Mouse (Mus musculus) CD4-positive, CD25-positive, alpha-beta regulatory T cell, adult 4 months (primary cell): ENCODE measurements at regions not wholly inside any gene's neighbourhood (a gene's known extent, or its start where the extent isn't known, plus 50 kb on each side); places are given as distances from the start of the nearest gene placed in this dataset.

Source experiments
- ATAC-seq: one replicate; pipeline ENCODE4 v1.8.0; 2017

DNA sequence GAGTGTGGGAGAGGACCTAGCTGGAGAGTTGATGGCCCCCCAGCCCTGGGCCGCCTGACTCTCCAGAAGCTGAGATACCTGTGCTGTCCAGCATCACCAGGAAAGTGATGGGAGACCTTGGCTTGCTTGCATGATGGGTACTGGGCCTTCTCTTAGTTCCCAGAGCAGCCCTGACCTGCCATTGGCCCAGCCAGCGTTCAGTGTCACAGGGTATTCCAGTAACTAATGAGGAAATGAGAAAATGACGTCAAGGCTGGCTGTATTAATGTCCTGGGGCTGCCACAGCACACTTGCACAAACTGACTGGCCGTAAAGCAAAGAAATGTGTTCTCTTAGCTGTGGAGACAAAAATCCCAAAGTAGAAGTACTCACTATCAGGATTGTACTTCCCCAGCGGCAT, 307.5 kb downstream of the Tbc1d1 start:
- no peak for ATAC-seq

DNA sequence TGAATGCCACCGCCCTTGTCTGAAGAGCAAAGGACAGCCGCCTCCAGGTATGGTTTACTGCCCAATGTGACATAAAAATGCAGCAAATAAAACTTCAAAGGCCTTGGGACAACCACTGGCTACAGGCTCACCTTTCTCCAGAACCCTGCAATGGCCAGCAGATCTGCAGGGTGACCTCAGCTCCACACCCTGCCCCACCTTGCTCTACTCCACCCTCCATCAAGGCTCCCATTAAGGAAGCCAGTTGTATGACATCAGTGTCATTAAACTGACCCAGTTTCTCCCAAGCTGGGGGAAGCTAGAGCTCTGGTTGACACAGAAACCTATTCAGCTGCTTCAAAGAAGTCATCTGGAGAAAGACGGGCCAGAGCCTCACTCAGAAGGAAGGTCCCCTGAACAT, 310.2 kb downstream of the Tbc1d1 start:
- no peak for ATAC-seq

DNA sequence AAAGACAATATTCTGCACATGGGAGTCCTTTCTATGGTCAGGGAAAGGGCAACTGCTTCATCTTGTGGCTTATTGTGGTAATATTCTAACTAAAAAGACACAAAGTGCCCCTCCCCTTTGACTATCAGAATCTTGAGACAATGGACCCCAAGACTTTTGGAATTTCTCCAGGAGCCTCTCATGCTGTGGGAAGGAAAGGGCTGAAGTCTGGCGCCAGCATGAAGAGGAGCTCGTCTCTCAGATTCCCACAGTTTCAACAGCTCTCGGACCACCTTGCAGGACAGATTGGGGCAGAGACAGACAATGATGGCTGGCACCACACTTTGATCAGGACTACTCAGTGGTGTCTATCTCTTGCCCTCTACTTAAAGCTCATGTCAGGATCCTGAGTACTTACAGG, 311.8 kb downstream of the Tbc1d1 start:
- no peak for ATAC-seq

DNA sequence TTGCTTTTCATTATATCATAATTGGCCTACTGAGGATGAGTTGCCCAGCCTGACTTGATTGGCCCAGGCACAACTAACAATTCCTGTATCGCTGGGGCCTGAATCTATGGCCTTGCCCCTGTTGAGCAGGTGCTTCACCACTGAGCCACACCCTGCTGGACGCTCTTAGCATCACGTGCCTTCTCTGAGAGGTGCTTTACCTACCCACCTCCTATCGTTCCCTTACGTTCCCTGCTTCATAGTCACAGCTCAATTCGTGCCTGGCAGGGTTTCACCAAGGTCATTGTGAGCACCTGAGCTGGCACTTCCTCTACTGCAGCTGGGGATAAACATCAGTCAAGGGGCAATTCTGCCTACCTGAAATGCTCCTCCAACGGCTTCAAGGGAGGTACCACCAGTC, 312.2 kb downstream of the Tbc1d1 start:
- no peak for ATAC-seq

DNA sequence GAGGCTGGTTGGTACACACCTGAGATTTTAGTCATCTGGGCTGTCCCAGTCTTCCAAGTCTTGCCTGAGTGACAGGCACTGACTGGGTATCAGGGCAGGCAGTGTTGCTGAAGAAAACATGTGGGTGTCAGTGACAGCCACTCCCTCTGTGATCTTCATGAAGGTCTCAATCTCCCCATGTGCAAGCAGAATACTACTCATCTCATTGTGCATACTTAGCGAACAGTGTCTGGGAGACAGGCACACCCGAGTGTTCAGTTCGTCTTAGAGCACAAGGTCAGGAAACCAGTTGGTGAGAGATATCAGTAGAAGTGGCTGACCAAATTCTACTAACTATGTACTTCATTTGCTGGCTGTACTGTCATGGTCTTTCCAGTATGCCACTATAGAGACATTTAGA, 315.9 kb downstream of the Tbc1d1 start:
- peak; percentile 34 for ATAC-seq

DNA sequence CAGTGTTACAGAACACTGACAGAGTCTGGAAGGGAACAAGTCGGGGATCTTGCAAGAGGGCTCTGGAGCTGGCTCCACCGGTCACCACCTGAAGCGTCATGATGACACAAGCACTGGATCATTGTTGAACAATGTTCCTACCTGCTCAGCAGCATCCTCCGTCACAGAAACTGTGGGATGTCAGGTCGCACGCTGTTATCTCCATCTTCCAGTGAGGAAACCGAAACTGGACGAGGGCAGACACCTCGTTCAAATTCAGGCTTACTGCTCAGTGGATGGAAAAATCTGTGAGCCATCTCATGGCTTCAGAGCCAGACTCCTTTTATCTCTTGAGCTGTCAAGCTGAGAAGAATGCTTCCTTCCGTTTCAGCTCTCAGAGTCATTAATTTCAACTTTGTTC, 316.3 kb downstream of the Tbc1d1 start:
- peak; percentile 84 for ATAC-seq

DNA sequence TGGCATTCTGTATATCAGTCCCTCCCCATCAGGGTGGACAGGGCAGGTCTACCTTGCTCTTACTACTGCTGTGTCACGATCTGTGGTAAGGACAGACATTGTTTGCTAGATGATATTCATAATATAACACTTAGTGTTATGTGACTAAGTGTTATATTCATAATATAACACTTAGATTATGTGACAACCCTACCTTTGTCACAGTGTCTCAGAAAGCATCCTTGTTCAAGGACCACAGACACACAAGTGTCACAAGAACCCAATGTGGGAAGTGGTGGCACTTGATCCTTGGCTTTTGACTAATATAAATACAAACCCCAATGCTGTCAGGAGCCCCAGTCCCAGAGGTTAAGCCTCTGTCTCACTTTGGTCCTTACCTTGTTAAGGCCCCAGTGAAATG, 318.8 kb downstream of the Tbc1d1 start:
- ATAC-seq, result no peak

DNA sequence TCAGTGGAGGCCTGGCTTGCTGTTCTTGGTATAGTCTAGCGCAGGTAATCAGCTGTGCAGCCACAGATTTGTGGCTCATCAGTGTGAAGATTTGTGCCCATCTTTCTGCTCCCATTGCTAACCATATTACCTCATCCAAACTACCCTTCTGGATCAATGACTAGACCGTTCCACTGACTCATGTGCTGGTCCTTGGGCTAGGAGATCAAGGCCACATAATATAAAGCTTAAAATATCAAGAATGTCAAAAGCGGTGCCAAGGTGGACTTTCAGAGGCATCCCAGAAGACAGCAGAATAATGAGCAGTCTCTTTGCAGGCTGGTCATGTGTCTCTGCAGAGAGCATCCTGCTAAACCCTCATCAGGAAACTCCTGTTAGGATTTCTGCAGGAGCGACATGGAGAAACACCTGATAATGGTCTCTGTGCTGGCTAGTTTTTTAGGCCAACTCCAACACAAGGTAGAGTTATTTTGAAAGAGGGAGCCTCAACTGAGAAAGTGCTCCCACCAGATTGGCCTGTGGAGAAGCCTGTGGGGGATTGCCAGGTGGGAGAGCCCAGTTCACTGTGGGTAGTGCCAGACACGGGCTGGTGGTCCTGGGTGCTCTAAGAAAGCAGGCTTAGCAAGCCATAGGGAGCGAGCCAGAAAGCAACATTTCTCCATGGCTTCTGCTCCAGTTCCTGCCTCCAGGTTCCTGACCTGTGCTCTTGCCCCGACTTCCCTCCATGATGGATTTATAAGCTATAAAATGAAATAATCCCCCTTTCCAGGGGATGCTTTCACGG, 319.8 kb downstream of the Tbc1d1 start:
- ATAC-seq, result no peak

DNA sequence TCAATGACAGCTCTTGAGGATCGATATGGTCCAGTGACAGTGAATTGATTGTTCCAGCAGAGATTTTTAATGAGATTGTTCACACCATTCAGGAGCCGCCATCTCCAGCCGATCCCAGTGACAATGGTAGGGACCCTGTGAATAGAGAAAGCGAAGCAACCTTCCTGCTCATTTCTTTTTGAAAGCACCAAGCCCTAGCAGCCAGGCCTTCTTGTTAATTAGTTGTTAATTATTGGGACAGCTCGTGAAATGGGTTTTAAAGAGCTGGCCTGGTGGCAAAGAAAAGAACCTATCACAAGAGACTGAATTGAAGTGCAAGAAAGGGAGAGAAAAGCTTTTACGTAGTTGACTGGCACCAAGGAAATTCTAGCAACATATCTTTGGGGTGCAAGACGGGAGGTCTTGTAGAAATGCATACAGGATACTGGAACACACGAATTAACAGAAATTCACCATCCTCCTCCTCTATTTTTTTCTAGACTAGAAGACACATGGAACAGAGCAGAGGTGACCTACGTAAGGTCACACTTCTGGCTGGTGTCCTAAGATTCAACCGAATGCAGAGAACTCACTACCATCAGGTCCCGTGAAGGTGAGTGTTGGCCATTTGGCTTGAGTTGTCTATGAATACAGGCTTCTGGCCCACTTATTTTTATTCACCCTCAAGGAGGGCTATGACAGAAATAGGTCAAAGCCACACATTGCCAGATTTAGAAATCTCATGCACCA, 320.7 kb downstream of the Tbc1d1 start:
- ATAC-seq, result no peak

DNA sequence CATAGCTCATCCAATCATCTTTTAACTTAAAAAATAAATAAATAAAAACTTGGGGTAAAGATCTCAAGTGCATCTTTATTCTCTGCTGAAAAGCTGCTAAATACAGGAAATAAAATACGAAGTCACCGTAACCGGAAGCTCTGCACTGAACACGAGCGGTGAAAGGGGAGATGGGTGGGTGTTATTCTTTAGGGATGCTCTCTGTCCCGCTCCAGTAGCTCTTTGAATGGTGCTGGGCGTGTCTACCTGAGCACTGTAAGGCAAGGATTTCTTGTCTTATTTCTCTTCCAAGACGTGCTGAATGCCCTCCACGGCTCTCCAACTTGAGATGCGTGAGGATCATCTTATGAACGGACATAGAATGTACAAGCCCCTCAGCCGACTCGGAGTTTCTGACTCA, 322.0 kb downstream of the Tbc1d1 start:
- peak; percentile 36 for ATAC-seq

DNA sequence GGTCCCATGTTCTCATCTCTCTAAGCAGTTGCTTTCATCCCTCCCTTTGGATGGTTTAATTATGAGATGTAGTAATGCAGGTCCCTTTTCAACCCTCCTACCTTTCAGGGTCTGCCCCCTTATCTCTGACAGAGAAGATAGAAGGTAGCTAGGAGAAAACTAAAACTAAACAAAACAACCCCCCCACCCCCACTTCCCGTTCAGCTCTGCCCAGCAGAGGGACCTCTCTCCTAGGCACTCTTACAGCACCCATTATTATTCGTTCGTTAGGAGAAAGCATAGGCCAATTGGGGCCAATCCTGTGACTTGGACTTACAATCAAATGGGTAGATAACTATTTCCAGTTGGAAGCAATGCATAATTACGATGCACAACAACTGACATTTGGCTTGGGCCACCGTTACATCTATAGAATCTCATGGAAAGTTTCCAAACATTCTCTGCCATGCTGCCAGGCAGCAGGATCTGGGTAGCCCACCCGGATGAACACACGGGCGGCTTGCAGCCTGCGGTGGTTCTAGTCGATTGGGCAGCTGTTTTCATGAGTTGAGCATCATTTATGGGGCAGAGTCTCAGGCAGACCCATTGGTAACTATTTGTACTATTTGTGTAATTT, 322.6 kb downstream of the Tbc1d1 start:
- ATAC-seq, result peak; percentile 68

DNA sequence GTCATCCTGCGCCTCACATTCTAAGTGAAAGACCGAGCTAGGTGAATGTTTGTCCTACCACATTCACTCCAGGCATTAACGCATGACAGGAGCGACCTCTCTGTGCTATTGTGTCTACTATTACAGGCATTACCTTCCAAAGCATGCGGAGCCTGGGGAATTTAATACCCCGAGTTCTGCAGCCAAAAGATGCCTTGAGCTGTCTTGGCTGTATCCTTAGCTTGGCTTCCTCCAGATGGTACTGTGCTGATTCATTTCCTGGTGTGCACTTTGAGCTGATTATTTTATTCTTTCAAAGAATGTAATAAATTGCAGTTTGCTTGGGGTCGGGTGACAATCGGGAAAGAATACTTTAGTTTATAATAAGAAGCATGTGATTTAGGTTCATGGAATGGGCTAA, 323.2 kb downstream of the Tbc1d1 start:
- no peak for ATAC-seq

DNA sequence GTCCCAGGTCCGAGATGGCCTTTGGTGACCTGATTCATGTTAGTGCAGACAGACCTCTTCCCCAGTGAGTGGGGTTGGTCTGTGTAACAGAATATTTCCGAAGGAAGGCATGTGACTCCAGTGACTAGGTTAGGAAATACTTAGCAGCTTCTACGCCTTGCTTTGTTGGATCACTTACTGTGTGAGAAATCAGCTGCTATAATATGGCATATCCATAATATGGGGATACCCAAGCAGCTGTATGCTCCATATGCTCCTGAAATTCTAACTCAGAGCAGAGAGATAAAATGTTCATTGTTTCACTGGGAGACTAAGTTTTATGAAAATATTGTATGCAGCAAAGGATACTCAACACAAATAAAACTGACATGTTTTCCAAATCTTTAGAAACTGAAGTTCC, 318.1 kb upstream of the Klf3 start:
- no peak for ATAC-seq

DNA sequence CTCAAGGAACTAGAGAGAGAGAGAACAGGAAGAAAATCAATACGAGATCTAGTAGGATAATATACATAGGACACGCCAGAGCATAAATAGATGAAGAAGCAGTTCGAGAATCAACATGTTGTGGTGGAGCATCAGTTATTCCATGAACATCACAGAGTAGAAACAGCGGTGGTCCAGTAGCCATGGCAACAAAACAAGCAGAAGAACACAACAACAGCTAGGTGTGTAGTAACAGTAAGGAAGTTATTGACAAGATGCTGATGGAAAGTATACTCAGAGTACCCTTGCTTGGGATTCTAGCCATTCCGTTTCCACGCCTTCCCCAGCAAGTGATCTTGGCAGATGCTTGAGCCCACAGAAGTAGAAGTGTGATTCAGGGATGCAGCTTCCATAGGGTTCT, 317.3 kb upstream of the Klf3 start:
- ATAC-seq, result no peak

DNA sequence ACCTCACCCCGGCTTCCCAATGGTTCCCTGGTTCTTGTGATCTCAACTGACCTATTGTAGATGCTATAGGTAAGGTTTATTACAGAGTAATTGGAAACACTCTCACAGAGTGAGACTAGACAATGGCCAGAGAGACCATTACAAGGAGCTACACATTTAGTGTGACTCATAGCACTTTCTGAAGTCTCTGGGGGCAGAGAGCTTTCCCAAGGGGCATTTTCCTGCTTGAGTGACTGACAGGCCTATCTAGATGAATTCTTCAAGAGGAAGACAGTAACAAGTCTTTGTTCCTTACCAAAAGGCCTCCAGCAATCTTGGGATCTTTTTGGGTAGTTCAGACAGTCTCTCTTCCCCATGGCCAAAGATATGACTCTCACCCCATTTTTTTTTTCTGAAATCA, 316.4 kb upstream of the Klf3 start:
- no peak for ATAC-seq

DNA sequence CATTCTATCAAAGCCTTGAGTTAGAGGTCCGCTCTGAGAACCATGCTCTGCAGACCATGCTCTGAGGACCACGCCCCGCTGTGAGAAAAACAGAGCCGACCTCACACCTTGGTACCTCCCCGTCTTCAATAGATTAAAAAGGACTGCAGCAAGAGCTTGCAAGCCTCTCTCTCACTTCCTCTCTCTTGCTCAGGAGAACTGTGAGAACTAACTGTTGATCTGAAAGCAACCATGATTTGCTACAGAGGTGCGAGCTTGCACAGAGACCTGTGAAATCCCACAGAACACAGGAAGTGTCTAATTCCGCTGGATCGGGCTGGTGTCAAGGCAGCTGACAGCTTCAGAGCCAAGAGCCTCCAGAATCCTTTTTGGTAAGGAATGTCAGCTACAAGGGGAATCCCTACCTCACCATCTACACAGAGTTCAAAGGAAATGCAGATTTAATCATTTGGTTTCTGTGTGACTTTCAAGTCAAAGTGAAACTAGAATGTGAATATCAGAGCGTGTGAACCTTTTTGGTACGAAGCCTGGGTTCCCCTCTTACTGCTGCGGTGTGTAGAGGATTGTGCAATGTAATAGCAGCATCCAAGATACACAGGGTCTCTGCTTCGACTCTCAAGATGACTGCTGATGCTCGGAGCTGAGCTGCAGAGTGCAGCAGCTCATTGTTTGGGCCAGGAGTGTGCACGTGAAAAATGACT, 315.3 kb upstream of the Klf3 start:
- peak; percentile 88 for ATAC-seq

DNA sequence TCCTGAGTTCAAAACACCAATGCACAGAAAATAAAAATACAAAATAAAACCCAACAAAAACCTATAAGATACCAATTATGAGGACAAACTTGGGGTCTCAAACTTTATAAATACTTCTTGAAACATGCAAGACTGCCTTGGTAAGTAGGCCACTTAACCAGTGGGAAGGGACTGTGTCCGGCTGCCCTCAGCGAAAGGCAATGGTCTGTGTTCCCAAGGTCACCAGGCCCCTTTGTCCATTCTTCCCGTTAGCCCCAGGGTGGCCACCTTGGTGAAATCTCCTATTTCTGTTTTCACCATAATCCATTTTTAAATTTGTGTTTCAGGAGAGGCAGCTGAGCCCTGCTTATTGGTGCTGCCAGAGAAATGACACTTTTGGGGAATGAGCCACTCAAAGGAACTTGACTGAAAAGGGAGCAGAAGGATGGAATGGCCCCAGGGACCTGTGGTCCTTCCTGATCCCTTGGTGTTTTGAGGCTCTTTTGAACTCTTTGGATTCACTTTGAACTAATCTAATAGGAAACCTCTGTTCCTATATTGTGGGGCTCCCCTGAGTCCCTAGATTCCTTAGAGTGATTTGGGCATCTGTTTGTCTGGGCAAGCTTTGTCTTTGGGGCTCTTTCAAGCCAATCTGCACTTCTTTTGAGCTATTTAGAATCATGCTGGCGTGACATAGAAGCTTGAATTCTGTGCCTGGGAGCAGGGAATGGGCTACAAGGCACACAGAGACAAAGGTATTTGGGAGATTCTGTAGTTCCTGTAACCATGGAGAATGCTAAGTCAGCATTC, 313.3 kb upstream of the Klf3 start:
- no peak for ATAC-seq

DNA sequence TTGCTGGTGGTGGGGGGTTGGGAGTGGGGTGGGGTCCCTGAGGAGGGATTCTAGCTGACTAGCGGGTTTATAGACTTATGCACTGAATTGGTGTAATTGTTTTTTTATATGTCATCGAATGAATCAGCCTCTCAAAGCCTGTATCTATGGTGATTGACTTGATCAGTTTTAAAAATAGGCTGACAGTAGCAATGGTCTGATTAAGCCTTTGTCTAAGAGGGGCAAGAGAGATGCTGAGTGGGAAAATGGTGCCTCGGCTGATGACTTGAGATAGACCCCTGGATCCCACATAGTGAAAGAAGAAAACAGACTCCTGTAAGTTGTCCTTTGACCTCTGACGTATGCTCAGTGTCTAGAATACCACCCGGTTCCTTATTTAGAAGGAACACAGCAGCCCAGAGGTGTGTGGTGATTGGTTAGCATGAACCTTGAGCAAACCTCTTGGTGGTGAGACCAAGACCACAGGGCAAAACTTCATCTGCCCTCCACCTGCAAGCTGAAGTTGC, 312.7 kb upstream of the Klf3 start:
- ATAC-seq, result no peak

DNA sequence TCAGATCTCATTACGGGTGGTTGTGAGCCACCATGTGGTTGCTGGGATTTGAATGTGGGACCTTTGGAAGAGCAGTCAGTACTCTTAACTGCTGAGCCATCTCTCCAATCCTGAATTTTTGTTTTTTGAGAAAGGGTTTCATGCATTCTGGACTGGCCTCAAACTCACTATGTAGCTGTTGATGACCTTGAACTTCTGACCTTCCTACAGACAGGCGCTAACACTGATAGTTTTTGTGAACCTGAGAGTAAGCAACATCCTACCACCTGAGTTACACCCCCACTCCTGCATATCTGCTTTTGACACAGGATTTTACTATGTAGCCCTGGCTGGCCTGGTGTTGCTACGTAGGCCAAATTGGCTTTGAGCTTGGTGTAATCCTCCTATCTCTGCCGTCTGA, 308.8 kb upstream of the Klf3 start:
- no peak for ATAC-seq

DNA sequence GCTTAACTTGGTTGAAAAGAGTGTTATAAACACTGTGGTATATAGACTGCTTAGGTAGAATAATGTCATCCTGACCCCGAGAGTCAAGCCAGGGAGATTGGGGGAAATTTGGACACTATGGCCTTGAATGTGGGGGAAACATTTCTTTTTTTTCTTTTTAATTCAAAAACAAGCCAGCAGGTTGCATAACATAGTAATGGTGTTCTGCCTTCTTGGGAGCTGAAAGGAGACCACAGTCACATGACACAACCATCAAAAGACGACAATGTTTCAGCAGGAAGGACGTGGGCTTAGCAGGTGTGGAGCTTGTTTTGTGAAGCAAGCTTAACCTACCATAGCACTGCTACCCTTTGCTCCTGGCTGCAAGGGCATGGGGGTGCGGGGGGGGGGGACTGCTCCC, 306.3 kb upstream of the Klf3 start:
- peak; percentile 86 for ATAC-seq

DNA sequence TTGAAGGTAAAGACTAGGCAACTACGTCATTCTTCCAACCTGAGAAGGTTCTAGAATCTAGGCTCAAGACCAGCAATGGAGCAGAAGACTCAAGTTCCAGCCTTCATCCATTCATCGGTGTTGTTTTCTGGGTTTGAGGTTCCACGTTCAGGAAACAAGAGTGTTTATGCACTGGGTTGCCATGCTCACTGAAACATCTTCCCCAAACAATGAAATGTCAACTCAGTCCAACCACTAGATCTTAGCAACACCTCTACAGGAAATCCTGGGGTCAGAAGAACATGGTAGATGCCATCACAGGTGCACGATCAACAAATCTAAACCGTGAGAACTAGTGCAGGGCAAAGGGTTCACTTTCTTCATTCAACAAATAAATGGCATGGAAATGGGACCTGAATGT, 304.8 kb upstream of the Klf3 start:
- ATAC-seq, result peak; percentile 72

DNA sequence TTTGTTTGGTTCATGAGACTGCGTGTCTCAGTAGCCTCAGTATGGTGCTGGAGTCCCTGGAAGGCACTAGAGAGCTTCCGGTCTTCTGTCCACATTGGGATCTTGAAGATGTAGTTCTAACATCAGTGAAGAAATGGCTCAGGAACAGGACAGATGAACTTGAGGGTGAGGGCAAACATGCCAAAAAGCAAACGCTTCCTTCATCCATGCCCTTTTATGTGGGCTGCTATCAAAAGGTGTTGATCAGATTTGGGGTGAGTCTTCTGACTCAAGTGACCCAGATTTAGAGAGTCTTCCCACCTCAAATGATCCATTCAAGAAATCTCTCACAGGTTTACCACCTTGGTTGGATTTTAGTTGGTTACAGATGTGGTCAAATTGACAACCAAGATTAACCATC, 304.1 kb upstream of the Klf3 start:
- ATAC-seq, result no peak
